Mouse (Mus musculus) erythroblast, embryonic 14.5 days (primary cell): ENCODE measurements around the gene Ikzf4. TPM values are rescaled to one million over a fixed set of nuclear protein-coding genes. Genes with fewer than 3 reads are reported as not detected.

Source experiments
- H3K27me3 ChIP-seq: 2 replicates; pipeline ENCODE4 v1.6.1; 2012; ENCODE audit warnings: inconsistent platforms; ENCODE audit not compliant: control insufficient read depth
- H3K36me3 ChIP-seq: 2 replicates; pipeline ENCODE4 v1.6.1; 2012; ENCODE audit warnings: mild to moderate bottlenecking, inconsistent platforms; ENCODE audit not compliant: control insufficient read depth
- H3K4me1 ChIP-seq: 2 replicates; pipeline ENCODE4 v1.6.1; 2012; ENCODE audit warnings: inconsistent platforms; ENCODE audit not compliant: control insufficient read depth
- H3K4me3 ChIP-seq: replicated peaks from 2 replicates; pipeline ENCODE3; 2012; ENCODE audit warnings: moderate library complexity, mild to moderate bottlenecking, inconsistent platforms
- H3K9me3 ChIP-seq: 2 replicates; pipeline ENCODE4 v1.6.1; 2012; ENCODE audit warnings: low read length, inconsistent platforms, mixed read lengths; ENCODE audit not compliant: control insufficient read depth
- GATA1 ChIP-seq: IDR thresholded peaks from 2 replicates; pipeline ENCODE4 v1.6.1; 2012; ENCODE audit warnings: low read length, inconsistent platforms, mixed read lengths
- TAL1 ChIP-seq: IDR thresholded peaks from 3 replicates; pipeline ENCODE4 v1.6.1; 2012; ENCODE audit warnings: low read length, inconsistent platforms, mixed read lengths
- polyA plus RNA-seq: library from polyadenylated mRNA; stranded (reverse); fragments of >175 nt; gene quantifications from 2 replicates; pipeline ENCODE4 v1.2.3, GENCODE M21; 2012

The Ikzf4 gene
- 0.01 TPM in 1 of 2 replicates, not detected in the other for polyA plus RNA-seq

- no peaks in the 10 kb centered on the region; the same call in 1 of the 2 replicates for H3K9me3 ChIP-seq
- no peaks in the 10 kb centered on the region for H3K36me3 ChIP-seq
- peaks cover 27% of the 10 kb centered on the region for H3K4me1 ChIP-seq
- H3K27me3 ChIP-seq = peaks cover 70% of the 10 kb centered on the region
- peak within 1 kb of the TSS; percentile 56 for H3K4me3 ChIP-seq
- TF ChIP-seq GATA1 (no peak), TAL1 (no peak)
Measured at GRCm38 (mm10) chr10:128645111-128646011, at the start of gene Ikzf4. Gene Ikzf4, minus strand, starts transcription at chr10:128645991.

GRCm38 (mm10) chr10:128695411-128695991 lies 49.7 kb upstream of the Ikzf4 start:
- Histone ChIP-seq H3K27me3 (no peaks in the 10 kb centered on the region), H3K4me3 (peak overlapping the region; percentile 89), H3K36me3 (peaks cover 49% of the 10 kb centered on the region), H3K9me3 (peaks cover 2% of the 10 kb centered on the region; the same call in 1 of the 2 replicates), H3K4me1 (peaks cover 51% of the 10 kb centered on the region)
- TF ChIP-seq GATA1 = no peak
- no peak for TF ChIP-seq TAL1

- TF ChIP-seq TAL1 = no peak
- no peak for TF ChIP-seq GATA1
- H3K4me3 ChIP-seq = peak overlapping the region; percentile 79
- no peaks in the 10 kb centered on the region for H3K9me3 ChIP-seq
- H3K36me3 ChIP-seq = peaks cover 25% of the 10 kb centered on the region
- H3K27me3 ChIP-seq = peaks cover 42% of the 10 kb centered on the region
- H3K4me1 ChIP-seq = peaks cover 21% of the 10 kb centered on the region
Measured at GRCm38 (mm10) chr10:128674469-128675008, 28.7 kb upstream of the Ikzf4 start.

- Histone ChIP-seq H3K9me3 (no peaks in the 10 kb centered on the region), H3K4me1 (peaks cover 26% of the 10 kb centered on the region), H3K4me3 (peak within 1 kb of the TSS; percentile 79), H3K27me3 (peaks cover 48% of the 10 kb centered on the region), H3K36me3 (peaks cover 19% of the 10 kb centered on the region)
- TF ChIP-seq GATA1 (no peak), TAL1 (no peak)
Measured at GRCm38 (mm10) chr10:128673763-128674468, 28.1 kb upstream of the Ikzf4 start, which contains the start of gene Suox. Gene Suox, minus strand, starts transcription at chr10:128674073.

- H3K9me3 ChIP-seq = no peaks in the 10 kb centered on the region; the same call in 1 of the 2 replicates
- no peak overlapping the region for H3K4me3 ChIP-seq
- H3K36me3 ChIP-seq = peaks cover 10% of the 10 kb centered on the region; the same call in 1 of the 2 replicates
- peaks cover 73% of the 10 kb centered on the region for H3K27me3 ChIP-seq
- peaks cover 41% of the 10 kb centered on the region for H3K4me1 ChIP-seq
- TF ChIP-seq GATA1 (no peak), TAL1 (no peak)
Measured at GRCm38 (mm10) chr10:128671148-128671547, 25.4 kb upstream of the Ikzf4 start.

- Histone ChIP-seq H3K27me3 (peaks cover 73% of the 10 kb centered on the region), H3K4me1 (peaks cover 52% of the 10 kb centered on the region)
Measured at GRCm38 (mm10) chr10:128668790-128669672, 23.2 kb upstream of the Ikzf4 start.

GRCm38 (mm10) chr10:128665806-128666205 lies 20.0 kb upstream of the Ikzf4 start:
- Histone ChIP-seq H3K4me3 (no peak overlapping the region), H3K27me3 (peaks cover 43% of the 10 kb centered on the region), H3K4me1 (peaks cover 60% of the 10 kb centered on the region), H3K36me3 (peaks cover 3% of the 10 kb centered on the region; the same call in 1 of the 2 replicates), H3K9me3 (no peaks in the 10 kb centered on the region; the same call in 1 of the 2 replicates)
- TF ChIP-seq TAL1 (no peak), GATA1 (no peak)

More at GRCm38 (mm10) chr10:128668790-128669672, 23.2 kb upstream of the Ikzf4 start:
- TF ChIP-seq GATA1 (no peak), TAL1 (no peak)
- Histone ChIP-seq H3K36me3 (peaks cover 10% of the 10 kb centered on the region; the same call in 1 of the 2 replicates), H3K4me3 (peak overlapping the region; percentile 61), H3K9me3 (no peaks in the 10 kb centered on the region; the same call in 1 of the 2 replicates)
